Mouse (Mus musculus): ENCODE results near the gene Ccdc85b.

GRCm38 (mm10) chr19:5449673-5450072 lies 8.0 kb downstream of the Ccdc85b start:
- TF ChIP-seq CTCF (IDR thresholded peaks at IDR 0.05; ENCODE audit: borderline replicate concordance, extremely low read depth, insufficient read depth, insufficient read length) (no peak), POLR2A (IDR thresholded peaks at IDR 0.05; ENCODE audit: borderline replicate concordance, extremely low read depth, insufficient read depth, insufficient read length, poor library complexity, severe bottlenecking) (no peak)

All from brain, embryonic 14.5 days (tissue).